Mouse (Mus musculus): ENCODE data around the gene Gnat3. TPM values are rescaled to one million over a fixed set of nuclear protein-coding genes. Genes with fewer than 3 reads are reported as not detected.

The Gnat3 gene
- polyA plus RNA-seq, 1 experiment from 2014 or later, result not detected

DNA sequence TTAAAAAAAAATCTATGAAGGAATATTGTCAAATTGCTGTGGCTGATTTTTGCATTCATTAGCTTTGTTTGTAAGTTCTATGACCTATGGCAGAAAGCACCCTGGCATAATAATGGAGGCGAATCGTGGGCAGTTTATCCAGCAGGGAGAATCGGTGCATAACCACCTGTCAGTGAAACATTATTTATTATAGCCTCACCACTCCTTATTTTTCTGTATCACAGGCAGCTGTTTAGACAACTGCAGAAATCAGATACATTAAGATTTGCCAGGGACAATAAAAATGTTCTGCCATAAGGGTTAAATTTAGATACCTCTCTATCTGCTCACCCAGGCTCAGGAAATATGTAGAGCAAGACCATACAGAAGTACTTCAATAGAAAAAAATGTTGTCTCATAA, 22.2 kb downstream of the Gnat3 start:
- 69% methylated on average over 3 of the region's 3 CpGs for WGBS
- no peak for ATAC-seq (ENCODE audit: insufficient read depth)
- no peaks in the 10 kb centered on the region for H3K4me1 ChIP-seq (ENCODE audit: insufficient read depth)
- no peak for TF ChIP-seq CTCF (IDR thresholded peaks at IDR 0.05; ENCODE audit: low read depth)
- H3K9ac ChIP-seq, result no peak overlapping the region
- H3K4me2 ChIP-seq, result no peak overlapping the region
- no peak overlapping the region for H3K4me3 ChIP-seq (ENCODE audit: low read depth, low read length)
- no peak for DNase-seq
- no peak overlapping the region for H3K27ac ChIP-seq (ENCODE audit: low read depth)
- no peaks in the 10 kb centered on the region for H3K9me3 ChIP-seq (ENCODE audit: low read depth, low read length)
- no peaks in the 10 kb centered on the region for H3K36me3 ChIP-seq (ENCODE audit: insufficient read depth)
- H3K27me3 ChIP-seq (ENCODE audit: insufficient read depth, low read length), result no peaks in the 10 kb centered on the region

DNA sequence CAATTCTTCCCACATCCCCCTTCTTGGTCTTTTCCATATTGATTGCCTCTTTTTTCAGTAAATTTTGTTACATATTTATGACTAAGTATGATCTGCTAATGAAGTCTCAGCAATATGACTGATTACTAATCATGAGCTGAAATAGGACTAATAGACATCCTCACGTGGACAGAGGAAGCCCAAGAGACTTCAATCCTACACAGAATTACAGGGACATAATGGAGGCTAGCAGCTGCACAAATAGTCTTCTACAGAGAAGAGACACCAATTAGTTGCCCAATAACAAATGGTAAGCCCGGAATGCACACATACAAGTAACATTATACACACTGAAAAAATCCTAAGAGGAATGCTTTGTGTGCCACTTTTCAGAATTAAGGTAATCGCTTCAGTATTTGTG, 24.3 kb downstream of the Gnat3 start:
- H3K27ac ChIP-seq (ENCODE audit: low read depth), result no peak overlapping the region
- H3K36me3 ChIP-seq (ENCODE audit: insufficient read depth), result no peaks in the 10 kb centered on the region
- no peaks in the 10 kb centered on the region for H3K9me3 ChIP-seq (ENCODE audit: low read depth, low read length)
- H3K27me3 ChIP-seq (ENCODE audit: insufficient read depth, low read length), result no peaks in the 10 kb centered on the region
- no peak overlapping the region for H3K9ac ChIP-seq
- no peak overlapping the region for H3K4me3 ChIP-seq (ENCODE audit: low read depth, low read length)
- DNase-seq (no peak), ATAC-seq (ENCODE audit: insufficient read depth) (no peak)
- H3K4me1 ChIP-seq (ENCODE audit: insufficient read depth), result no peaks in the 10 kb centered on the region
- 71% methylated on average over 3 of the region's 3 CpGs for WGBS
- no peak for TF ChIP-seq CTCF (IDR thresholded peaks at IDR 0.05; ENCODE audit: low read depth)
- no peak overlapping the region for H3K4me2 ChIP-seq

DNA sequence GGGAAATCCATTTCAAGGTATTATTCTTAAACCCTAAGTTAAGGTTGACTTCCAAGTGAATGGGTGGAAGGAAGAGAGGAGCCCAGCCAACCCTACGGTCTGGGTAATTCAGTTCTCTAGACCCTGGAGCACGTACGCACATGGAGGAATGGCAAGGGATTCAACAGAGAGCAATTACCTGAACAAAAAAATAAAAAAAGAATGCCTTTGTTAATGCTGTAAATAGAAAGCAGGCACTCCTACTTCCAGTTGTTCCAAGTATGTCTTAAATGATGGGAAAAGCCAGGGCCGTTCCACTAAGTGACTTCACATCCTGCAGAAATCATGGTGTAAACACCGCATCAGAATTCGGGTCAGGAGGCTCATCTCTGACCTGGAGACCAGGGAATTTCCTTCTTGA, 28.3 kb downstream of the Gnat3 start:
- Histone ChIP-seq H3K27ac (ENCODE audit: low read depth) (no peak overlapping the region), H3K36me3 (ENCODE audit: insufficient read depth) (no peaks in the 10 kb centered on the region), H3K9ac (no peak overlapping the region), H3K4me3 (ENCODE audit: low read depth, low read length) (no peak overlapping the region), H3K27me3 (ENCODE audit: insufficient read depth, low read length) (no peaks in the 10 kb centered on the region), H3K4me1 (ENCODE audit: insufficient read depth) (no peaks in the 10 kb centered on the region), H3K4me2 (no peak overlapping the region), H3K9me3 (ENCODE audit: low read depth, low read length) (no peaks in the 10 kb centered on the region)
- ATAC-seq (ENCODE audit: insufficient read depth) (no peak), DNase-seq (no peak)
- TF ChIP-seq CTCF (IDR thresholded peaks at IDR 0.05; ENCODE audit: low read depth), result no peak
- WGBS, result 78% methylated on average over 6 of the region's 6 CpGs

DNA sequence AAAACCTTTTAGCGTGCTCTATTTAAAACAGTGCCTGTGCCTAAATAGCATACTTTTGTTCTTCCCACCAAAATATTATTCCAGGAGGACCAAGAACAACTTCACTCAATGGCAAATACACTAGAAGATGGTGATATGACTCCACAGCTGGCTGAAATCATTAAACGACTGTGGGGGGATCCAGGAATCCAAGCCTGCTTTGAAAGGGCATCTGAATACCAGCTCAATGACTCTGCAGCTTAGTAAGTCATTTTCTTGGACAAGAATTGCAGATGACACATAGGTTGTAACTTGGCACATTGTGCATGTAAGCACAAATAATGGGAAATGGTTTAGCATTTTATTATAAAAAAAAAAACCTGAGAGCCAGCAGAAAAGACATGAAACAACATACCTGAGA, 37.2 kb downstream of the Gnat3 start:
- DNase-seq (no peak), ATAC-seq (ENCODE audit: insufficient read depth) (no peak)
- no peaks in the 10 kb centered on the region for H3K27me3 ChIP-seq (ENCODE audit: insufficient read depth, low read length)
- no peak for TF ChIP-seq CTCF (IDR thresholded peaks at IDR 0.05; ENCODE audit: low read depth)
- H3K4me1 ChIP-seq (ENCODE audit: insufficient read depth), result no peaks in the 10 kb centered on the region
- H3K4me2 ChIP-seq, result no peak overlapping the region
- H3K4me3 ChIP-seq (ENCODE audit: low read depth, low read length), result no peak overlapping the region
- no peak overlapping the region for H3K27ac ChIP-seq (ENCODE audit: low read depth)
- no peak overlapping the region for H3K9ac ChIP-seq
- 61% methylated on average over 2 of the region's 2 CpGs for WGBS
- no peaks in the 10 kb centered on the region for H3K36me3 ChIP-seq (ENCODE audit: insufficient read depth)
- no peaks in the 10 kb centered on the region for H3K9me3 ChIP-seq (ENCODE audit: low read depth, low read length)

DNA sequence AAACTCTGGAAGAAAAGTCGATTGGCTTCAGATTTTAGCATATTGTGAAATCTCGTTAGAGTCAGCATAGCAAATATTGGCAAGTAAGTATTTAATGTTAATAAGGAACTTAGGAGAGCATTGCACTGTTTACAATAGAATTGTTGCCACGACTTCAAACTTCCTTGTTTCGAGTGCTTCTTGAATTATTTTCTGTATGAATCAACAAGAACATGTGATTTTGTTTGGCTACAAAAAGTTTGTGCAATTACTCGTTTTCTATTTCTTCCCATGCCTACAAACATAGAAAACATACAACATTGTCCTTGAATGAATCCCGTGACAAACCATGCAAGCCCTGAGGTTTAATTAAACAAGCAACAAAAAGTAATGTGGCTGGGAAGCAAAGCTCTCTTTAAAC, 37.8 kb downstream of the Gnat3 start:
- no peak for DNase-seq
- no peak for TF ChIP-seq CTCF (IDR thresholded peaks at IDR 0.05; ENCODE audit: low read depth)
- Histone ChIP-seq H3K36me3 (ENCODE audit: insufficient read depth) (no peaks in the 10 kb centered on the region), H3K4me2 (no peak overlapping the region), H3K27ac (ENCODE audit: low read depth) (no peak overlapping the region), H3K9me3 (ENCODE audit: low read depth, low read length) (no peaks in the 10 kb centered on the region), H3K4me1 (ENCODE audit: insufficient read depth) (no peaks in the 10 kb centered on the region), H3K4me3 (ENCODE audit: low read depth, low read length) (no peak overlapping the region), H3K27me3 (ENCODE audit: insufficient read depth, low read length) (no peaks in the 10 kb centered on the region), H3K9ac (no peak overlapping the region)
- no peak for ATAC-seq (ENCODE audit: insufficient read depth)
- 54% methylated on average over 6 of the region's 6 CpGs for WGBS

DNA sequence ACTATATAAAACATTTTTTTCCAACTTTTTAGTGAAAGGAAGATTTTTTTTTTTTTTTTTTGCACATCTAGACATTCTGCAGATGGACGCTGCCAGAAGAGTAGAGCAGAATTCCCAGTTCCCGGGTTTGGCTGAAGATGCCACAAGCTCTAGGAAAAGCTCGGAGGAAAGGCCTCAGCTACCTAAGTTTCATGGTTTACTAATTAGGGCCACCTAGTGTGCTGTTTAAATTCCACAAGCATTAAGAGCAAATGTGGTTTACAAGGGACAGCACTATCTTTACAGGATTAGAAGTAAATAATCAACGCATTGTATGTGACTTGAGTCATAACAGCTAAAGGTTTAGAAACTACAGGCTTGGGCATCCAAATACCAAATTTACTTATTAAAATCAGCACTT, 39.3 kb downstream of the Gnat3 start:
- Histone ChIP-seq H3K36me3 (ENCODE audit: insufficient read depth) (no peaks in the 10 kb centered on the region), H3K9ac (no peak overlapping the region), H3K27ac (ENCODE audit: low read depth) (no peak overlapping the region), H3K4me1 (ENCODE audit: insufficient read depth) (no peaks in the 10 kb centered on the region), H3K4me2 (no peak overlapping the region), H3K27me3 (ENCODE audit: insufficient read depth, low read length) (no peaks in the 10 kb centered on the region), H3K9me3 (ENCODE audit: low read depth, low read length) (no peaks in the 10 kb centered on the region), H3K4me3 (ENCODE audit: low read depth, low read length) (no peak overlapping the region)
- 31% methylated on average over 4 of the region's 4 CpGs for WGBS
- ATAC-seq (ENCODE audit: insufficient read depth), result no peak
- peak; percentile 31 for DNase-seq
- TF ChIP-seq CTCF (IDR thresholded peaks at IDR 0.05; ENCODE audit: low read depth), result 0 out of 2 replicates have a peak, but pooled peaks have one; percentile 8

DNA sequence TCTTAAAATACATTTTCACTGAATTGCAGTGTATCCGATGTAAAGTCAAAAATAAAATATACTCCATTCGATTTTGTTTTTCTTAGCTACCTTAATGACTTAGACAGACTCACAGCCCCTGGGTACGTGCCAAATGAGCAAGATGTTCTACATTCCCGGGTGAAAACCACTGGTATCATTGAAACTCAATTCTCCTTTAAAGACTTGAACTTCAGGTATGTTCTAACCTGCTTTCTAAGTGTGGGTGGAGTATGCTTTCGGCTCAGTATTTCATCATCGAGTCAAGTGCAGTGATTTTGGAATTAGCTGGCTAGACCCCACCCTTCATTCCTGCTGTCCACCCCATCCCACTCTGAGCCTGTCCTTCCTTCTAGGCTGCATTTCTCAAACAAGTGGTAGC, 41.3 kb downstream of the Gnat3 start:
- Histone ChIP-seq H3K27me3 (ENCODE audit: insufficient read depth, low read length) (no peaks in the 10 kb centered on the region), H3K36me3 (ENCODE audit: insufficient read depth) (no peaks in the 10 kb centered on the region), H3K4me2 (no peak overlapping the region), H3K9ac (no peak overlapping the region), H3K4me3 (ENCODE audit: low read depth, low read length) (no peak overlapping the region), H3K4me1 (ENCODE audit: insufficient read depth) (no peaks in the 10 kb centered on the region), H3K27ac (ENCODE audit: low read depth) (no peak overlapping the region), H3K9me3 (ENCODE audit: low read depth, low read length) (no peaks in the 10 kb centered on the region)
- DNase-seq (no peak), ATAC-seq (ENCODE audit: insufficient read depth) (no peak)
- WGBS, result 79% methylated on average over 6 of the region's 6 CpGs
- no peak for TF ChIP-seq CTCF (IDR thresholded peaks at IDR 0.05; ENCODE audit: low read depth)
